Mouse (Mus musculus) embryo, embryonic 11.5 days (tissue): Measurements from ENCODE around the gene Esrrg.

ENCODE experiments used
- DNase-seq: peaks from one replicate; pipeline ENCODE4 v3.0.0-alpha.2; 2012; ENCODE audit warnings: low read depth, low spot score

Esrrg gene

DNA sequence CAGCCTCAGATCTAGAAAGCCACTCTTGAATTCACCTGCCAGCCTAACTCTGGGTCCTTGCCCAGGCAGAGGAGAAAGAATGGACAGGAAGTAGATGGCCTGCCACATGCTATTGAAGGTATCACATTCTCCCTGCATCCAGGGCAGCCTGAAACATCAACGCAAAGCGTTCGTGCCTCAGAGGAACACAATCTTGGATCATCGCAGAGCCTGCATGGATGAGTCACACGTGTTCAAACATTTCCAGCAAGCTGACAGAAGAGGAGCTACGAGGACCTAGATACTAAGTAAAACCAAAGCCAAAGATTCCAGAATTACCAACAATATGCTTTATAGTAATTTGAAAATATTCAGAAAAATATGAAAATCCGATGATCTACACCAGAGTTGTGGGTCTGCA, 648.9 kb downstream of the Esrrg start:
- DNase-seq = no peak

DNA sequence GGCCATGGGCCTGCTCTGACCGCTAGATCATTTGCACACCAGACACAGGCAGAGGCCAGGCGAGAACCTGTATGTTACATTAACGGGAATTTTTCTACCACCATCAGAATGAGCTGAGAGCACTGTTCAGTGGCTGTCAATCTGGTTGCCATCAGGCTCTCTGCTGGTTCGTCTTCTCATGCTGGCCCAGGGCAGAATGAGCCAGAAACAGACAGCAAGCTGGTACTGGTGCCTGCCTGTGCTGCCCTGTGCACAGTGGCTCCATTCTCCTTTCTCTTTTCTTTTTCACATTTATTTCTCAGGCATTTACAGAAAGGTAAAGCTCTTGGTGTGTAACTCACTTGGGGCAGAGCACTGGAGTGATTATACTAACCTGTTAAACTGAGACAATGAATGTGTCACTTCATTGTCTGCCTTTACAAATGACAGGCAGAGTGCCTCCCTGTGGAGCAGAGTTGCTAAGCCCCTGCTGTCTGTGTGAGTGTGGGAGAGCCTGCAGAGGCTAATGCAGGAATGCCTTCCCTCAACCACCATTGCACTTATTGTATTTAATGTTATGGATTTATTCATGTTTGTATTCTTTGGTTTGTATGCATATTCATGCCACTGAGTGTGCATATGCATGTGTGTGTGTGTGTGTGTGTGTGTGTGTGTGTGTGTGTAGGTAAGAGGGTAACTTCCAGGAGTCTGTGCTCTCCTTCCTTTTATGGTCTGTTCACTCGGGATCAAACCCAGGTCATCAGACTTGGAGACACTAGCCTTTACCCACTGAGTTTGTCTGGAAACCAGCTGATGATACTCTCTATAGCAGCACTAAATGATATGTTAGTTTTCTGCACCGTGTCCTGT, 651.9 kb downstream of the Esrrg start:
- DNase-seq = no peak

DNA sequence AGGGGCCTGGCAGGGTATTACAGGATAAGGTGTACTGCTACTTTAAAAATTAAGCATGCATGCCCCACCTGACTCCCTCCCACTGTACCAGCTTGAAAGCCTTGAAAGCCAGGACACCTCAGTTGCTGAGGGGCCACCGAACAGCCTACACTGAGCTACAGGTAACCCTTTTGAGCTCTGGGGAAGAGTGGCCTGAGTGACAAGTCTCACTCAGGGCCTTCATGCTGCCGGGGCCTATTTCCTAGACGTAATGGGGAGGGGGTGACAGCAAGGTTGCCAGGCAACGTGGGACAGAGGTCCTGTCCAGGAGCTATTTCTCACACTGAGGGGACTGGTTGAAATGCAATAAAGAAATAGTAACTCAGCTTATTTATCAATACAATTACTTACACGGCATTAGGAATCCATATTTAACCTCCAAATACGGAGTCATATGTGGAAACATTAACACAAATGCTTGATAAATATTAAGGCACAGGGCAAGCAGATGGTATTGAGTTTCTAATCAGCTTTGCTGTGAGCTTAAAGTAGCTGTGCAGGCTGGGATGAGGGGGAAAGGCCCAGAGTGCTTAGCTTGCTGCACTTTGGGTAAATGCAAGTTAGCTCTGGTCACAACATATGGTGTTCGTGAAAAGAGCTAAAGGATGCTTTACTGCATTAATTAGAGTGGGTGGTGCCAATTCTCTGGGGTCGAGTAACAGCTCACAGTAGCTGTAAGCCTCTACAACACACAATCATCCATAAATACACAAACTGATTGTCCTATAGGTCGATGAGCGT, 653.5 kb downstream of the Esrrg start, which contains the start of gene Ush2a:
Ush2a (plus strand) TSS at position 121 of the 780 bp plus-strand sequence.
- no peak for DNase-seq
